Mouse (Mus musculus): ENCODE data around the gene Btbd11. TPM values are rescaled to one million over a fixed set of nuclear protein-coding genes. Genes with fewer than 3 reads are reported as not detected.
A peak's percentile ranks its signal among the peaks of the same experiment; 100 is the strongest.

The Btbd11 gene
- polyA plus RNA-seq, 1 experiment from 2014 or later, result 9.1 TPM

DNA sequence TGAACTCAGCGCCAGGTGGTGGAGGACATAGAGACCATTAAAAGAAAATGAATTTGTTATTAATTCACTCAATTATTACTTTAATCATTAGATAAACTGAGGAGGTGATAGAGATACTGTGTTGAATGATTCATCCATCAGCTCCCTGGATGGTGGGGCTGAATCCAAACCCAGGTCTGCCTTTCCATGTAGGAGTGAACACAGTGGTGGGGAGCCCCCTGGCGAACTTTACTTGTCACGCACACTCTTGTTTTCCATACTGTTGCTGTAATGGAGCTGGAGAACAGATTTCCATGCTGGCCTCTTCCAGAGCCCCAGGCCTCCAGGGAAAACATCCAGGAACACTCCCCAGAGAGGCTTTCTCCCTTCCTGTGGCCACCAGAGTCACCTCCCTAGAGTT lies 50.6 kb downstream of the Btbd11 start:
- H3K9ac ChIP-seq, result no peak overlapping the region
- H3K4me1 ChIP-seq, result no peaks in the 10 kb centered on the region
- no peak for ATAC-seq (ENCODE audit: low FRiP score)
- H3K4me2 ChIP-seq, result no peak overlapping the region
- H3K27ac ChIP-seq, result no peak overlapping the region
- peaks cover 4% of the 10 kb centered on the region; the same call in 1 of the 2 replicates for H3K9me3 ChIP-seq
- 91% methylated on average over 3 of the region's 3 CpGs for WGBS
- H3K36me3 ChIP-seq (replicated peaks), result no peaks in the 10 kb centered on the region
- no peaks in the 10 kb centered on the region for H3K27me3 ChIP-seq
- no peak overlapping the region for H3K4me3 ChIP-seq (replicated peaks)

DNA sequence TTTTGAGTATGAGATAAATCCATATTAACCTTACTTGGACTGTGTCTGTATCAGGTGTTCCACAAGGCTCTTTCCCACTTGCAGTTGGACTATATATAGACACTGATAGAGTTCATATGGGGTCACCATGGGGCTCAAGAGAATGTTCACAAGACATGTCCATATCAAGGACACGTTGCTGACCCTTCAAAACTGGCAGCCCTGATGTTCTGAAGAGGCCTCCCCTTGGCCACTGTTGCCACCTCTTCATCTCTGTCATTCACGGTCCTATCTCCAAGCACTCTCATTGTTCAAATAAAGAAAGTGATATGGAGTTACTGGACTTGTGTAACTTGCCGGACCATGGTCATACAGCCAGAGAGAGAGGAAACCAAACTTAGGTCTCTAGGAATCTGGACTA lies 56.8 kb downstream of the Btbd11 start:
- no peak overlapping the region for H3K4me2 ChIP-seq
- no peaks in the 10 kb centered on the region for H3K4me1 ChIP-seq
- no peak overlapping the region for H3K27ac ChIP-seq
- WGBS, result 90% methylated on average over 3 of the region's 3 CpGs
- H3K4me3 ChIP-seq (replicated peaks), result no peak overlapping the region
- no peak overlapping the region for H3K9ac ChIP-seq
- no peak for ATAC-seq (ENCODE audit: low FRiP score)
- H3K9me3 ChIP-seq, result no peaks in the 10 kb centered on the region
- no peaks in the 10 kb centered on the region for H3K36me3 ChIP-seq (replicated peaks)
- H3K27me3 ChIP-seq, result no peaks in the 10 kb centered on the region

DNA sequence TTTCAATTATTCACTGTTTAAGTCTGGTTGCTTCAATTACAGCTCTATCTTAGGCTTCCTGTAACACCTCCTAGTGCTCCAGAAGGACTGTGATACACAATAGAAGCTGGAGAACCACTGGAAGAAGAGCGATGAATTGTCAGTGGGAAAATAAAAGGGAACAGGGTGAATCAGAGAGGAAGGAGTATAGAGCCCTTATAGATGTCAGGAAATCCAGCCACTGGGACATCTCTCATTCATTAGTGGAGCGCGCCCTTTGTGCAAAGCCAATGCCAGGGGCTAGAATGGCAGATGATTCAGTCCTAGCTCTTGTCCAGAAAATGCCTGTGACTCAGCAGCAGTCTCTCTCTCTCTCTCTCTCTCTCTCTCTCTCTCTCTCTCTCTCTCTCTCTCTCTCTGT lies 59.3 kb downstream of the Btbd11 start:
- Histone ChIP-seq H3K4me2 (no peak overlapping the region), H3K4me3 (replicated peaks) (no peak overlapping the region), H3K4me1 (no peaks in the 10 kb centered on the region), H3K36me3 (replicated peaks) (no peaks in the 10 kb centered on the region), H3K27ac (no peak overlapping the region), H3K9me3 (no peaks in the 10 kb centered on the region), H3K27me3 (peaks cover 17% of the 10 kb centered on the region), H3K9ac (no peak overlapping the region)
- WGBS, result 94% methylated on average over 3 of the region's 3 CpGs
- ATAC-seq (ENCODE audit: low FRiP score), result no peak

DNA sequence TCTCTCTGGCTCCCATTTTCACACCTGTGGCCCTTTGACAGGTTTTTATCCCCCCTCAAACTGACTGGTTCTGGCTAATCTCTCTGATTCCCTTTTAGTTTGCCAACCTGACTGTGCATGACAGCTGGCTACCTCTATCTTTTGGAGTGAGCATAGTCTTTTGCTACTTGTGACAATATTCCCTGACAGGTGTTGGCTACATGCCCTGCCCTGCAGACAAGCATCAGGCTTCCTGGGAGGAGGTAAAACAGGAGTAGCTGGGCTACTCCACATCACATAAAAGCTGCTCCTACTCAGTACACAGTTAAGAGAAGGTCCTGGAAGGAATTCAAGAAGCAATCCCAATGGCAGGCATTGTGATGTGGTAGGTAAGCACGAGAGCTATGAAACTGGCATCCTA lies 60.1 kb downstream of the Btbd11 start:
- Histone ChIP-seq H3K4me2 (no peak overlapping the region), H3K36me3 (replicated peaks) (no peaks in the 10 kb centered on the region), H3K9ac (no peak overlapping the region), H3K4me3 (replicated peaks) (no peak overlapping the region), H3K27ac (no peak overlapping the region), H3K4me1 (peaks cover 3% of the 10 kb centered on the region), H3K9me3 (no peaks in the 10 kb centered on the region), H3K27me3 (peaks cover 17% of the 10 kb centered on the region)
- ATAC-seq (ENCODE audit: low FRiP score), result no peak
- 78% methylated on average over 1 of the region's 1 CpGs for WGBS

DNA sequence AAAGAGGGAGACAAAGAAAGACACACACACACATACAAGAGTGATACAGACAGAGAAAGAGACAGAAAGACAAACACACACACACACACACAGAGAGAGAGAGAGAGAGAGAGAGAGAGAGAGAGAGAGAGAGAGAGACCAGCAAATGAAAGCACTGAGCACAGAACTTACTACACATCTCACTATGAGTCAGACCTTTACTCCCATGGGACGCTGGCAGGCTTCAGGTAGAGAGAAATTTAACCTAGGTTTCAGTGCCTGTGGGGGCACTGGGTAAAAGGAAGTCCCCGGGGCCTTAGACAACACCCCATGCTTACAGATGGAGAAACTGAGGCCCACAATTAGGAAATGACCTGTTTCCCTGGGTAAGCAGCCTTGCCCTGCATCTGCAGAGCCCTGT lies 61.3 kb downstream of the Btbd11 start:
- no peaks in the 10 kb centered on the region for H3K36me3 ChIP-seq (replicated peaks)
- WGBS, result 83% methylated on average over 2 of the region's 2 CpGs
- ATAC-seq (ENCODE audit: low FRiP score), result no peak
- no peak overlapping the region for H3K27ac ChIP-seq
- no peaks in the 10 kb centered on the region for H3K9me3 ChIP-seq
- H3K9ac ChIP-seq, result no peak overlapping the region
- H3K27me3 ChIP-seq, result peaks cover 23% of the 10 kb centered on the region
- no peak overlapping the region for H3K4me2 ChIP-seq
- H3K4me3 ChIP-seq (replicated peaks), result no peak overlapping the region
- H3K4me1 ChIP-seq, result peaks cover 6% of the 10 kb centered on the region

DNA sequence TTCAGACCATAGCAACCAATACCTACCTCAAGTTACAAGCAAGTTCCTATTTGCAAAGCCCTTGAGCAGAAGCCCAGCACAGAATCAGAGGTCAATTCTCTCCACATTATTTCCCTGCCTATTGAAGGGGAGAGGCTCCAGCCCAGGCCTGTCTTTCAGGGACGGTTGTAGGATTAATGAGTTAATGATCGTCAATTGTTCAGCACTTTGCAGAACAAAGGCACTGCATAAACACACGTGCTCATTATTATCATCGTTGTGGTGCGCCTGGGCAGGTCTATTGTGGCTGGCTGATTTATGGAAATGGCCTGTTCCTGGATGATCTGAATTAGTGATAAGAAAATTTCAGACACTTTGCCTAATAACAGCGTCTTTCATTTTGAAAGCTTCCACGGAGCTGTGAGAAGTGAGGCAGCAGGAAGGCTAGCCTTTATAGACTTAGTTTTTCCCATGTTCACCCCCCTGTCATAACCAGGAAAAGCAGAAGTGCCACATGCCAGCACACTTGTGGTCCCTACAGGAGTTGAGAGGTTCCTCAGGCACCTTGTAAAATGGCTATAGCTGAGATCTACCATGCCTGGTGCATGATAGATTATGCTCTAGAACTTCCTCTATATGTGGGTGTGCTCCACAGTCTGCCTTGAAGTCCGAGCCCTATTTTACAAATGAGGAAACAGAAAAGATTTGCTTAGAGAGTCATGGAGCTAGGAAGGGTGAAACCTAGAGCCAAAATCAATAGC lies 65.2 kb downstream of the Btbd11 start:
- peak; percentile 53; the same call in 1 of the 2 replicates for ATAC-seq (ENCODE audit: low FRiP score)
- no peaks in the 10 kb centered on the region for H3K9me3 ChIP-seq
- no peak overlapping the region for H3K27ac ChIP-seq
- H3K4me1 ChIP-seq, result peaks cover 6% of the 10 kb centered on the region
- H3K36me3 ChIP-seq (replicated peaks), result no peaks in the 10 kb centered on the region
- H3K4me3 ChIP-seq (replicated peaks), result no peak overlapping the region
- no peak overlapping the region for H3K4me2 ChIP-seq
- H3K9ac ChIP-seq, result no peak overlapping the region
- peaks cover 53% of the 10 kb centered on the region for H3K27me3 ChIP-seq
- WGBS, result 25% methylated on average over 8 of the region's 8 CpGs

DNA sequence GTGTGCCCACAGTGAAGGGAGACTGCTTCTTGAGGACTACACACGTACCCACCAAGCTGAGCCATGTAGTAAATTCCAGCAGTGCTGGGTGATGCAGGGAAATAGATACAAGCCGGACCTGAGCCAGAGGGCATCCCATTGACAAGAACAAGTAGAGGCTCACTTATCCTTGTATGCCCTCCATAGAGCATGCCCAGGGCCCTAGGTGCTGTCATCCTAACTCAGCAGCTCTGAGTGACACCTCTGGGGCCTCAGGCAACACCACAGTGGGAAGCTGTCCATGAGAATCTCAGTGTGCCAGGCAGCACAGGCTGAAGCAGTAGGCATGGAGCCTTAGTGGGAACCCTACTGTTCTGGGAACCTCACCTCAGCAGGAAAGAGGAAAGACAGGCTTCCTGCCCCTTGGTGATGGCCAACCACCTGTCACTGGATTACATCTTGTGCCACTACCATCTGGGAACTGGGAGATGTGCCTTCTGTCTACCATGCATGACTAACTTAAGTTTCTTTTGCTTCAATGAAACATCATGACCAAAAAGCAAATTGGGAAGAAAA lies 66.7 kb downstream of the Btbd11 start:
- Histone ChIP-seq H3K4me2 (no peak overlapping the region), H3K27ac (no peak overlapping the region), H3K36me3 (replicated peaks) (no peaks in the 10 kb centered on the region), H3K4me1 (peaks cover 8% of the 10 kb centered on the region), H3K9me3 (no peaks in the 10 kb centered on the region), H3K9ac (no peak overlapping the region), H3K27me3 (peaks cover 57% of the 10 kb centered on the region), H3K4me3 (replicated peaks) (no peak overlapping the region)
- no peak for ATAC-seq (ENCODE audit: low FRiP score)
- 93% methylated on average over 2 of the region's 2 CpGs for WGBS

DNA sequence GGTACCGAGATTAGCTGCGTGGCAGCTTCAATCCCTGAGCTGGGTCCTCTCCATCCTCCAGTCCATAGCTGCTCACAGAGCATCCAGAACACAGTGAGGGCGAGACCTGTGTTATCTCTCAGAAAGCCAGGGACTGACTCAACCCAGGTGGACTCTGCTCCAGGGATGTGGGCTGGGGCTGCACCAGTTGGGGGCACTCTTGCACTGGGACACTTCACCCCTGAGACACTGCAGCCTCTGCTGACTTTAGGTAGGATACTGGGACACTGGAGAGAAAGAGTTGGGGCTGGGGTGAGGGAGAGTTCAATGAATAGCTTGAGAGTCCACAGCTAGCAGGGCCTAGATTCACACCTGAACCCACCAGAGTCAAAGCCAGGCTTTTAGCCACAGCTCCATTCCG lies 69.4 kb downstream of the Btbd11 start:
- Histone ChIP-seq H3K4me1 (peaks cover 15% of the 10 kb centered on the region), H3K9ac (no peak overlapping the region), H3K4me3 (replicated peaks) (no peak overlapping the region), H3K27me3 (peaks cover 43% of the 10 kb centered on the region), H3K36me3 (replicated peaks) (no peaks in the 10 kb centered on the region), H3K9me3 (no peaks in the 10 kb centered on the region), H3K4me2 (no peak overlapping the region), H3K27ac (no peak overlapping the region)
- no peak for ATAC-seq (ENCODE audit: low FRiP score)
- 58% methylated on average over 4 of the region's 4 CpGs for WGBS

DNA sequence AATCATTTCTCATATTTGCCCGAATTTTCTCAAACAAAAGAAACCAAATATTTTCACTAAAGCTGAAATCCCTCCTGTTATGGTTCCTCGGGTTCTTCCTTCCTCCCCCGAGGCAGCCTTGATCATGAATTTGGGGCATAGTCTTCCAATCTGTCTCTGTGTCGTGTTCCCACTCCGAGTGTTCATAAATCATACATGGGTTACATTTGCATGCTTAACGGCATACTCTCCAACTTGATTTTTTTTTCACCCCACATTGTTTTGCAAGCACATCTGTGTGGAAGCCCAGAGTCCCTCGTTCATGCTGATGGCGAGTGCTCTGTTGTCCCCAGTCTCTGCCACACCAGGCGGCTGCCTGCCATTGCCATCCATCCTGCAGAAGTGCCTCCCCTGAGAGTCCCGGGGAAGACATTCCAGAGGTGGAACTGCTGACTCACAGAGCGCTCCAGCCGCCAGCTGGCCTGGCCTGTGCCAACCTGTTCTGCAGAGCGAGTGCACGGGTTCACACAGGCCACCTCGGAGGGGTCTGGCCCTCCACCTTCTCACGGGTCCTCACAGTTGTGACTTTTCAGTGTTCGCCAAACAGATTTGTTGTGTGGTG lies 72.2 kb downstream of the Btbd11 start:
- ATAC-seq (ENCODE audit: low FRiP score), result no peak
- Histone ChIP-seq H3K4me1 (peaks cover 13% of the 10 kb centered on the region), H3K36me3 (replicated peaks) (no peaks in the 10 kb centered on the region), H3K27ac (no peak overlapping the region), H3K9ac (no peak overlapping the region), H3K4me2 (no peak overlapping the region), H3K9me3 (no peaks in the 10 kb centered on the region), H3K27me3 (peaks cover 27% of the 10 kb centered on the region), H3K4me3 (replicated peaks) (no peak overlapping the region)
- 54% methylated on average over 17 of the region's 17 CpGs for WGBS

DNA sequence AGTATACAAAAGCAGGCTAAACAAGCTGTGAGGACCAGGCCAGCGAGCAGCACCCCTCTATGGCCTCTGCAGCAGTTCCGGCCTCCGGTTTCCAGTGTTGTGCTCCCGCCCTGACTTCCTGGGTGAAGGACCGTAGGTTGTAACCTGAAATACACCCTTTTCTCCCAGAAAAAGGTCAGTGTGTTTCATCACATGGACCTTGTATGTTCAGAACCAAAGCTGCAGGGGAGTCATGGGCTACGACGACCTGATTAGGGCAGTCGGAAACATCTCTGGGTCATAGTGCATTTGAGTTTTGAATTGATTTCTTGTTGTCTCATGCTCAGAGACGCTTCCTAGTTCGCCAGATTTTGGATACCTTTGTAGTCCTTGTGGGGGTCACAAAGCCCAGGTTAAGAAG lies 74.1 kb downstream of the Btbd11 start:
- Histone ChIP-seq H3K9ac (no peak overlapping the region), H3K36me3 (replicated peaks) (no peaks in the 10 kb centered on the region), H3K9me3 (no peaks in the 10 kb centered on the region), H3K4me3 (replicated peaks) (no peak overlapping the region), H3K27me3 (peaks cover 15% of the 10 kb centered on the region; the same call in 1 of the 2 replicates), H3K4me2 (no peak overlapping the region), H3K4me1 (peaks cover 26% of the 10 kb centered on the region), H3K27ac (no peak overlapping the region)
- 92% methylated on average over 10 of the region's 10 CpGs for WGBS
- ATAC-seq (ENCODE audit: low FRiP score), result no peak

DNA sequence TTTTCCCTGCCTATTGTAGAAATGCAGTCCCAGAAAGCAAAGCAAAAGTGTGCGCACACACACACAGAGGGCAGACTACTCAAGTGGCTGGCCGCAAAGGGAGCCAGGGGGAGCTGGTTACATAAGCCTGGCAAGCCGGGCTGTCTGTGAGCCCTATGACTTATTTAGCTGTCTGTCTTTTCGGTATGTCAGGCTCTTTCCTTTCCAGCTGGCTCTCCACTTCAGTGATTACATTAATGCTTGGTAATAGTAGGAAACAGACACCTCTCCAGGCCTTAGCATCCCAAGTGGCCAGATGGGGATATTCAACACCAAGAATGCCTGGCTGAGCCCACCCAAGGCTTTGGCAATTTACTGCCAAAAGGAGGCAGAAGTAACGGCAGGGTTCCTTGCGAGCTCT lies 77.5 kb downstream of the Btbd11 start:
- Histone ChIP-seq H3K36me3 (replicated peaks) (no peaks in the 10 kb centered on the region), H3K9ac (no peak overlapping the region), H3K27ac (no peak overlapping the region), H3K4me1 (peaks cover 33% of the 10 kb centered on the region), H3K4me3 (replicated peaks) (no peak overlapping the region), H3K27me3 (no peaks in the 10 kb centered on the region), H3K9me3 (no peaks in the 10 kb centered on the region), H3K4me2 (no peak overlapping the region)
- no peak for ATAC-seq (ENCODE audit: low FRiP score)
- 55% methylated on average over 6 of the region's 6 CpGs for WGBS

DNA sequence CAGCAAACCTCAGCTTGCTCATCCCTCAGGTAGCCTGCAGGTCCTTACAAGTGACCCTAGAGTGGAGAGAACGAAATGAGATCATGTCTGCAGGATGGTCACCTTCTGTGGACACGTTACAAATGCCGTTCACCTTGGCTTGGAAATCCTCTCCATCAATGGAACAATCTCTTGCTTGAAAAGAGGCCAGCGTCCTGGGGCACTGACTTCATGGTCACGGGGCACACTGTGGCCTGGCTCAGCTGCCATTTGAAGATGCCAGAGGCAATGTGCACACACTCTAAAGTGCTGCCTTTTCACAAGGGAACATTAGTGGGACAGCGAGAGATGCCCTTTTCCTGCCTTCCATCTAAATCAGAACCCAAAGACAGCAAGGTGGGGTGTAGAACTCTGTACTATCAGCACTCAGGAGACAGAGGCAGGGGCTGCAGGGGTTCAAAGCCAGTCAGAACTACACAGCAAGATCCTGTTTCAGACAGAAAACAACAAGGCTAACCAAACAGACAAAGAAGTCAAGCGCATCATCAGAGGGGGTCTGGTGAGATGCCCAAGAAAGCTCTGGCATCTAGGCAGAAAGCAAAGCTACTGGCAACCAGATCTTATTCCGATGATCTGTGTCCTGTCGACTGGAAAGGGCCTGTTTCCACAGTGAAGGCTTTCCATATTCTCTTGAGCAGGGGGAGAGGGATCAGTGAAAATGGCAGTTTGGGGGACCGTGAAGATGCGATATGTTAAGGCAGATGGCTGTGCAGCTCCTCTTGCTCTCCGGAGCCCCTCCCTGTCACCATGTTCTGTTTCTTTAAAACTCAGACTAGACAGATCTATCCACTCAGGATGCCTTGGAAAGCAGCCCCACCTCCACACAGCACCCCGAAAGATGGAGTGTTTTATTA lies 79.1 kb downstream of the Btbd11 start:
- Histone ChIP-seq H3K4me2 (no peak overlapping the region), H3K9ac (no peak overlapping the region), H3K27ac (no peak overlapping the region; the same call in 1 of the 2 replicates), H3K27me3 (no peaks in the 10 kb centered on the region), H3K36me3 (replicated peaks) (no peaks in the 10 kb centered on the region), H3K9me3 (no peaks in the 10 kb centered on the region), H3K4me3 (replicated peaks) (no peak overlapping the region), H3K4me1 (peaks cover 33% of the 10 kb centered on the region)
- 88% methylated on average over 13 of the region's 13 CpGs for WGBS
- ATAC-seq (ENCODE audit: low FRiP score), result no peak
